Mouse (Mus musculus) embryonic fibroblast, embryonic 13.5 days (primary cell): ENCODE results near the gene Nt5c.

Source experiments
- CTCF ChIP-seq: IDR thresholded peaks from 2 replicates; pipeline ENCODE4 v1.5.1; 2011; ENCODE audit warnings: mild to moderate bottlenecking, control low read depth, low read length, moderate library complexity, borderline replicate concordance; ENCODE audit not compliant: insufficient read depth
- POLR2A ChIP-seq: IDR thresholded peaks from 2 replicates; pipeline ENCODE4 v1.6.1; 2011; ENCODE audit warnings: low read depth, mild to moderate bottlenecking, control low read depth, low read length, moderate library complexity

DNA sequence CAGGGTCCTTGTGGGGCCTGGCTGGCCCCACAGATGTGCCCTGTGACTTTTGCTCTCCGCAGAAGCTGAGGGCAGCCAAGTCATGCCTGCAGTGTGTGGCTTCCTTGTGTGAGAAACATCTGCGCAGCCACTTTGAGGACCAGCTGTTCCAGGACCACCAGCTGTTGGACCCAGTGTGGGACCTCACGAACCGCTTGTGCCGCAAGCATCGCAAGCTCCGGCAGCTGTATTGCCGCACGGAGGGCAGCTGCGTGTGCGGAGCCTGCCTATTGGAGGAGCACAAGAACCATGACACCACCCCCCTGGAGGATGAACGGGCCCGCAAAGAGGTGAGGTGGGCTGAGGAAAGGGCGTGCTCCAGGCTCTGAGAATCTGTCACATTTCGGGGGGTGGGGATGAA, 50.2 kb downstream of the Nt5c start:
- TF ChIP-seq CTCF (no peak), POLR2A (no peak)
